Mouse (Mus musculus) midbrain, embryonic 13.5 days (tissue): ENCODE data around the gene Fgfbp1. TPM values are rescaled to one million over a fixed set of nuclear protein-coding genes. Genes with fewer than 3 reads are reported as not detected.

Experiments
- ATAC-seq: fragments of 200-750 bp; cut with Nextera tagmentation; 2 replicates; pipeline ENCODE4 v1.8.0; 2017; ENCODE audit warnings: mild to moderate bottlenecking, moderate TSS enrichment, moderate library complexity
- H3K27ac ChIP-seq: fragments of 300-500 bp; sonication (generic); 2 replicates; pipeline ENCODE4 v1.5.1; 2015; ENCODE audit warnings: inconsistent platforms, mild to moderate bottlenecking, moderate library complexity
- H3K27me3 ChIP-seq: fragments of 300-500 bp; sonication (generic); 2 replicates; pipeline ENCODE4 v1.6.1; 2015; ENCODE audit warnings: mild to moderate bottlenecking, inconsistent platforms
- H3K36me3 ChIP-seq: fragments of 300-500 bp; sonication (generic); 2 replicates; pipeline ENCODE4 v1.6.1; 2015; ENCODE audit warnings: mild to moderate bottlenecking, inconsistent platforms
- H3K4me1 ChIP-seq: fragments of 300-500 bp; sonication (generic); replicated peaks from 2 replicates; pipeline ENCODE4 v1.6.1; 2015; ENCODE audit warnings: inconsistent platforms
- H3K4me2 ChIP-seq: fragments of 300-500 bp; sonication (generic); replicated peaks from 2 replicates; pipeline ENCODE4 v1.6.1; 2015; ENCODE audit warnings: moderate library complexity, mild to moderate bottlenecking, inconsistent platforms
- H3K4me3 ChIP-seq: fragments of 300-500 bp; sonication (generic); replicated peaks from 2 replicates; pipeline ENCODE4 v1.5.1; 2015; ENCODE audit warnings: mild to moderate bottlenecking, inconsistent platforms
- H3K9ac ChIP-seq: fragments of 300-500 bp; sonication (generic); replicated peaks from 2 replicates; pipeline ENCODE4 v1.6.1; 2015; ENCODE audit warnings: mild to moderate bottlenecking, inconsistent platforms
- H3K9me3 ChIP-seq: fragments of 300-500 bp; sonication (generic); 2 replicates; pipeline ENCODE4 v1.6.1; 2016; ENCODE audit warnings: mild to moderate bottlenecking, inconsistent platforms
- WGBS: fragments of 180-500 bp; shearing (Covaris S2); methylation state at CpG from one replicate; pipeline ENCODE4 v1.1.7; 2015; 5-methylcytosine and 5-hydroxymethylcytosine counted together
- polyA plus RNA-seq: library from polyadenylated mRNA; unstranded; fragments of >200 nt; fragmentation: Nextera tagmentation; extraction: Ambion mirVana; gene quantifications from 2 replicates; pipeline ENCODE4 v1.2.1, GENCODE M21; 2015

Fgfbp1 gene
- polyA plus RNA-seq: 3.2 and 3.6 TPM in 2 replicates

GRCm38 (mm10) chr5:43981620-43982019, at the start of gene Fgfbp1:
Gene Fgfbp1, minus strand, starts transcription at chr5:43981779.
- 57% methylated on average over 4 of the region's 4 CpGs for WGBS
- ATAC-seq: no peak
- no peaks in the 10 kb centered on the region for H3K27me3 ChIP-seq
- H3K4me3 ChIP-seq: no peak within 1 kb of the TSS
- no peaks in the 10 kb centered on the region for H3K4me1 ChIP-seq
- H3K36me3 ChIP-seq: no peaks in the 10 kb centered on the region
- H3K27ac ChIP-seq: no peak within 1 kb of the TSS
- H3K9me3 ChIP-seq: no peaks in the 10 kb centered on the region
- no peak within 1 kb of the TSS for H3K4me2 ChIP-seq
- H3K9ac ChIP-seq: no peak within 1 kb of the TSS

- H3K27me3 ChIP-seq: no peaks in the 10 kb centered on the region
- no peaks in the 10 kb centered on the region for H3K4me1 ChIP-seq
- no peak overlapping the region for H3K9ac ChIP-seq
- peaks cover 54% of the 10 kb centered on the region for H3K36me3 ChIP-seq
- no peak overlapping the region for H3K4me2 ChIP-seq
- 95% methylated on average over 9 of the region's 9 CpGs for WGBS
- H3K9me3 ChIP-seq: no peaks in the 10 kb centered on the region
- ATAC-seq: no peak
- H3K27ac ChIP-seq: no peak overlapping the region
- H3K4me3 ChIP-seq: no peak overlapping the region
Observed at GRCm38 (mm10) chr5:43998295-43998989, 16.9 kb upstream of the Fgfbp1 start.

GRCm38 (mm10) chr5:43997626-43998025, 16.0 kb upstream of the Fgfbp1 start:
- no peak overlapping the region for H3K27ac ChIP-seq
- 94% methylated on average over 8 of the region's 8 CpGs for WGBS
- H3K4me2 ChIP-seq: no peak overlapping the region
- no peaks in the 10 kb centered on the region for H3K4me1 ChIP-seq
- ATAC-seq: no peak
- no peak overlapping the region for H3K9ac ChIP-seq
- H3K9me3 ChIP-seq: no peaks in the 10 kb centered on the region
- no peak overlapping the region for H3K4me3 ChIP-seq
- peaks cover 52% of the 10 kb centered on the region for H3K36me3 ChIP-seq
- H3K27me3 ChIP-seq: no peaks in the 10 kb centered on the region

GRCm38 (mm10) chr5:43996162-43996561, 14.6 kb upstream of the Fgfbp1 start:
- H3K9me3 ChIP-seq: no peaks in the 10 kb centered on the region
- no peak overlapping the region for H3K27ac ChIP-seq
- H3K9ac ChIP-seq: no peak overlapping the region
- peaks cover 39% of the 10 kb centered on the region for H3K36me3 ChIP-seq
- no peaks in the 10 kb centered on the region for H3K4me1 ChIP-seq
- no peaks in the 10 kb centered on the region for H3K27me3 ChIP-seq
- no peak overlapping the region for H3K4me3 ChIP-seq
- ATAC-seq: no peak
- 84% methylated on average over 4 of the region's 4 CpGs for WGBS
- no peak overlapping the region for H3K4me2 ChIP-seq

- H3K9ac ChIP-seq: no peak overlapping the region
- H3K4me3 ChIP-seq: no peak overlapping the region
- H3K4me1 ChIP-seq: no peaks in the 10 kb centered on the region
- H3K4me2 ChIP-seq: no peak overlapping the region
- H3K27ac ChIP-seq: no peak overlapping the region
- H3K9me3 ChIP-seq: no peaks in the 10 kb centered on the region
- H3K36me3 ChIP-seq: peaks cover 33% of the 10 kb centered on the region
- no peak for ATAC-seq
- H3K27me3 ChIP-seq: no peaks in the 10 kb centered on the region
- WGBS: 90% methylated on average over 2 of the region's 2 CpGs
Observed at GRCm38 (mm10) chr5:43994981-43995380, 13.4 kb upstream of the Fgfbp1 start.

- Histone ChIP-seq H3K27me3 (no peaks in the 10 kb centered on the region), H3K9ac (no peak overlapping the region), H3K27ac (no peak overlapping the region), H3K4me3 (no peak overlapping the region), H3K36me3 (0 out of 2 replicates have a peak, but pooled peaks cover 8% of the 10 kb centered on the region), H3K4me1 (no peaks in the 10 kb centered on the region), H3K4me2 (no peak overlapping the region), H3K9me3 (no peaks in the 10 kb centered on the region)
- ATAC-seq: no peak
- WGBS: 60% methylated on average over 6 of the region's 6 CpGs
Observed at GRCm38 (mm10) chr5:43990316-43990715, 8.7 kb upstream of the Fgfbp1 start.

GRCm38 (mm10) chr5:43989017-43989416, 7.4 kb upstream of the Fgfbp1 start:
- whole genome bisulfite sequencing: 82% methylated on average over 5 of the region's 5 CpGs
- Histone ChIP-seq H3K4me1 (no peaks in the 10 kb centered on the region), H3K4me2 (no peak overlapping the region)

GRCm38 (mm10) chr5:43986212-43986611, 4.6 kb upstream of the Fgfbp1 start:
- H3K4me1 ChIP-seq: no peaks in the 10 kb centered on the region
- ATAC-seq: no peak
- H3K9me3 ChIP-seq: no peaks in the 10 kb centered on the region
- no peaks in the 10 kb centered on the region for H3K27me3 ChIP-seq
- no peak overlapping the region for H3K27ac ChIP-seq
- H3K36me3 ChIP-seq: no peaks in the 10 kb centered on the region
- no peak overlapping the region for H3K9ac ChIP-seq
- H3K4me3 ChIP-seq: no peak overlapping the region
- H3K4me2 ChIP-seq: no peak overlapping the region

More at GRCm38 (mm10) chr5:43989017-43989416, 7.4 kb upstream of the Fgfbp1 start:
- Histone ChIP-seq H3K27ac (no peak overlapping the region), H3K27me3 (no peaks in the 10 kb centered on the region), H3K9ac (no peak overlapping the region), H3K9me3 (no peaks in the 10 kb centered on the region), H3K4me3 (no peak overlapping the region), H3K36me3 (0 out of 2 replicates have a peak, but pooled peaks cover 8% of the 10 kb centered on the region)
- ATAC-seq: no peak

- H3K4me1 ChIP-seq: no peaks in the 10 kb centered on the region
- no peaks in the 10 kb centered on the region for H3K27me3 ChIP-seq
- no peak for ATAC-seq
- H3K4me3 ChIP-seq: no peak overlapping the region
- 42% methylated on average over 1 of the region's 1 CpGs for WGBS
- H3K27ac ChIP-seq: no peak overlapping the region
- no peak overlapping the region for H3K4me2 ChIP-seq
- H3K9ac ChIP-seq: no peak overlapping the region
- H3K9me3 ChIP-seq: no peaks in the 10 kb centered on the region
- H3K36me3 ChIP-seq: no peaks in the 10 kb centered on the region
Observed at GRCm38 (mm10) chr5:43982896-43983295, 1.3 kb upstream of the Fgfbp1 start.

GRCm38 (mm10) chr5:43980397-43980796, 1.2 kb downstream of the Fgfbp1 start:
- no peak overlapping the region for H3K4me3 ChIP-seq
- no peaks in the 10 kb centered on the region for H3K36me3 ChIP-seq
- no peaks in the 10 kb centered on the region for H3K27me3 ChIP-seq
- H3K4me2 ChIP-seq: no peak overlapping the region
- no peaks in the 10 kb centered on the region for H3K9me3 ChIP-seq
- no peak overlapping the region for H3K27ac ChIP-seq
- no peaks in the 10 kb centered on the region for H3K4me1 ChIP-seq
- 82% methylated on average over 2 of the region's 2 CpGs for WGBS
- no peak for ATAC-seq
- no peak overlapping the region for H3K9ac ChIP-seq

- ATAC-seq: no peak
- Histone ChIP-seq H3K27ac (no peak overlapping the region), H3K9me3 (no peaks in the 10 kb centered on the region), H3K4me3 (no peak overlapping the region), H3K4me1 (no peaks in the 10 kb centered on the region), H3K27me3 (no peaks in the 10 kb centered on the region), H3K36me3 (no peaks in the 10 kb centered on the region), H3K9ac (no peak overlapping the region), H3K4me2 (no peak overlapping the region)
- 84% methylated on average over 1 of the region's 1 CpGs for WGBS
Observed at GRCm38 (mm10) chr5:43976821-43977561, 4.6 kb downstream of the Fgfbp1 start.

GRCm38 (mm10) chr5:43974166-43974565, 7.4 kb downstream of the Fgfbp1 start:
- no peaks in the 10 kb centered on the region for H3K4me1 ChIP-seq
- no peak for ATAC-seq
- WGBS: 87% methylated on average over 6 of the region's 6 CpGs

More at GRCm38 (mm10) chr5:43974166-43974565, 7.4 kb downstream of the Fgfbp1 start:
- Histone ChIP-seq H3K9me3 (no peaks in the 10 kb centered on the region), H3K4me3 (no peak overlapping the region), H3K4me2 (no peak overlapping the region), H3K27ac (no peak overlapping the region), H3K36me3 (no peaks in the 10 kb centered on the region), H3K27me3 (no peaks in the 10 kb centered on the region), H3K9ac (no peak overlapping the region)
